Mouse (Mus musculus): ENCODE measurements around the gene Ago3.

Ago3 gene

DNA sequence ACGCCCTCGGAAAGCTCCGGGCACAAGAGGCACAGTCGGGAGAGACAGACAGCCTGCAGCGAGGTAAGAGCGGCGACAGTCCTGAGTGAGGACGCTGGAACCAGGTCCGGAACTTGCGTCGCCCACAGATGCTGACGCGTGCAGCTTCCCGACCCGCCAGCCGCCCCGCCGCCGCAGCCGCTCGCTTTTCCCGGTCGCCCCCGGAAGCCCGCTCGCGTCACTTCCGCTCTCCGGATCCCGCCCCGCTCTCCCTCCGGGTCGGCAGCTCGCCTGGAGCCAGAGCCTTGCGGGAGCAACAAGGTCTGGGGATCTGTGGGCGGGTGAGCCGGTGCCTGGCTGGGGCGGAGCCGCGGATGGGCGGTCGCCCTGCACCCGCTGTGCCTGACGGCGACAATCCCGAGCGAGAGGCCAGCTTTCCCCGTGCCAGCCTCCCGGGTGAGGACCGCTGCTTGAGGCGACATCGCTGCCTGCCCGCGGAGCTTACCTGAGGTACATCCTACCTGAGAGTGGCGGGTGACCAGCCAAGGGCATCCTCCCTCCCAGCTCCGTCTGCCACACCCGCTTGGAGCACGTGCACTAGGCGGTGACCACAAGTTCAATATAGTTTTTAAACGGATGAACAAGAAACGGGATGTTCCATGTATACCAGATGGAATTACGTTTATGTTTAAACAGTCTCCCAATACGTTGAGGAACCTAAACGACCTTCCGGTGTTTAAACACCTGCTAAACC, at the start of gene Ago3:
TSS of gene Ago3 (minus strand) at position 210 of the 733 bp plus-strand sequence.
- in situ Hi-C loops (cut with MboI; ENCODE audit: unreplicated experiment in 2 of 2): no loop called here

DNA sequence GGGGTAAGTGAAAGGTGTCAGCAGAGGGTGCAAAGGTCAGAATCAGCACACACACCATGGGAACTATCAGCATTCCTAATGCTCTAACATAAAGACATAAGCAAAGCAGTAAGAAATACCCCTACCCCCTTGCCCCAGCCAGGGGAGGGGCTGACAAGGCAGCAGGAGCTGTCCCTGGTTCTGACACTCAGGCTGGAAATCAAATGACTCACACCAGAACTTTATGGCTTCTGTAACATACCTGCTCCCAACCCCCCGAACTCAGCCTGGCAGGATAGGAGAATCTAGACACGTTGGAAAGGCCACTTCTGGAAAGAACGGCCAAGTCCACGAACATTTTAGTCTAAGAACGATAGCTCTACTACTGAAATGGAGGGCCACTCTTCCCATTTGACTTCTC, 43.7 kb upstream of the Ago3 start:
- in situ Hi-C loops (cut with MboI; ENCODE audit: unreplicated experiment in 2 of 2): no loop called here

DNA sequence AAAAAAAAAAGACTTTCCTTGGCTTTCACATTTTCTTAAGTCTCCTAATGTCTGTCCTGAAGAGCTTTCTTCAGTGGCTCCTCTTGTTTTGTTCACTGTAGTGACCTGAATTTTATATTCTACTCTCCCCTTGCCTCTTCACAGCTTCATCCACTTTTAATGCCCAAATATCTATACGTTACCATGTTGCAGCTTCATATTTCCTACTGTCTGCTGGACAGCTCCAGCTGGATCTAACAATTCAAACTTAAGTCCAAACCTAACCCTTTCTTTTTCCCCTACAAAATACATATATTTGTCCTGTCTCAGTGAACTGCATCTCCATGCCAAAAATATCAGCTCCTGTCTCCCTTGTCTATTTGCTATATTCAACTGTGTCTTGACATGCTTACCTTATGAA, 40.0 kb upstream of the Ago3 start:
- in situ Hi-C loops (cut with MboI; ENCODE audit: unreplicated experiment in 2 of 2): loop anchor here in 1 of 2 experiments (5.0 kb wide), 1 partner anchor 68 kb away; no protein-coding TSS in a partner anchor

DNA sequence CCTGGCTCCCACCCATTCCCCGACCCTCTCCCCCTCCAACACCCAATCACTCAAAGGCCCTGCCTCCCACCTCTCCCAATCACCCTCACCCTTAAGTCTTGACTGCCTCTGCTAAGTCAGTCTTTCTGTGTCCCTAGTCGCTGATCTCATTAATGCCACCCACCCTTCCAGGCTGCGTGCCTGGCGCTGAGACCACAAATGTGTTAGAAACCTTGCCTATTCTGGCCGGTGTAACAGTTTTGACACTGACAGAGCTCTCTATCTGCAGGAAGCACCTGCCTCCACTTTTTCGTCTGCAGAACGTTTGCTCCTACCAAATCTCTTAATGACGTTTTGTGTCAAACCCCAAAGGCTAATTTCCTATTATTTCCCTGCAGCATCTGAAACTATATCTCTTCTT, 39.6 kb upstream of the Ago3 start:
- in situ Hi-C loops (cut with MboI; ENCODE audit: unreplicated experiment in 2 of 2): loop anchor here in 1 of 2 experiments (5.0 kb wide), 1 partner anchor 68 kb away; no protein-coding TSS in a partner anchor

DNA sequence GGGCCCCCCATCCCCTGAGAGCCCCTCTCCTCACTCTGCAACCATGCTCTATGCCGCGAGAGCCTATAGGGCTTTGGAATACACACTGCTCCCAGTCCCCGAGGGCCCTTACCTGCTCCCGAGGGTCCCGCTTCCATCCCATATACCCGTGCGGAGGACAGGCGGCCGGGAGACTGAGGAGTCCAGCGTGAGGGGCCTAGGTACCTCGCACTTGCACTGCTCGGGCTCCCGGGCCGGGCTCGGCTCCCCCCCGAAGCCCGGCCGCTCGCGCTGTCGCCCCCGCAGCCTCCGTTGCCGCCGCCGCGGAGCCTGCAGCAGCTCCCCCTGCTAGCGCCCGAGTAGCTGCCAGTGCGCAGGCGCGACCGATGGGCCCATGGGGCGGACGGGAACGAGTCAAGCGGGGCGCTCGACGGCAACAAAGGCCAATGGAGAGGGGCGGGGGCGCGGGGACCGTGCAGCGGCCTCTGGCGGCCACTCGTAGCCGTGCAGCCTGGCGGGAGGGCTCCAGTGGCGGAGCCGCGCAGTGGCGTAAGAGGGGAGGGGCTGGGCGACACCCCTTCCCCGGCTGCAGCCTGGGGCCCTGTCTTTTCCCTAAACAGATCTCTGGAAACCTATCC, 39.0 kb upstream of the Ago3 start, which contains the start of gene Ago1:
TSS of gene Ago1 (minus strand) at position 299 of the 617 bp plus-strand sequence.
- in situ Hi-C loops (cut with MboI; ENCODE audit: unreplicated experiment in 2 of 2): loop anchor here in 1 of 2 experiments (5.0 kb wide), 1 partner anchor 69 kb away; no protein-coding TSS in a partner anchor

DNA sequence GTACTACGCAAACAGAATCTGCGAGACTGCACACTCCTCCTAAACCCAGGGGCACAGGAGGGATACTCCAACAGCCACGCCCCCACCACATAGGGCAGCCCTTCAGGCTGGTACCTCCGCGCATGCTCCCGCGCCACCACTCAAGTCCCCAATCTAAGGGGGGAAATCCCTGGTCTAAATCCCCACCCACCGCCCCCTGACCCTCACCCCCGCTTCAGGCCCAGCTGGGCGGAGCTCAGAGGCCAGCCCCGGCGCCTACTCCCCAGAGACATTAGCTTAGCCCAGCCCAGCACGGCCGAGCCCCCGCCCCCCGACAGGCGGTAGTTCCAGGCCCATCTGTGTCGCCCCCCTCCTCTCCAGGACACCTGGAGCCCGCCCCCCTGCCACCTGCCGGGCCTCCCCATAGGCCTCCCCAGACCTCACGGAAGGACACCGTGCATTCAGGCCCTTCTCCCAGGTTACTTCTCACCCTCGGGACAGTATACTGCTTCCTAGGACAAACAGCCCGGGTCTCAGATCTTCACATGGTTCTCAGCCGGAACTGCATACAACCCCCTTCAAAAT, 38.4 kb upstream of the Ago3 start:
- in situ Hi-C loops (cut with MboI; ENCODE audit: unreplicated experiment in 2 of 2): loop anchor here in 1 of 2 experiments (5.0 kb wide), 1 partner anchor 69 kb away; no protein-coding TSS in a partner anchor

DNA sequence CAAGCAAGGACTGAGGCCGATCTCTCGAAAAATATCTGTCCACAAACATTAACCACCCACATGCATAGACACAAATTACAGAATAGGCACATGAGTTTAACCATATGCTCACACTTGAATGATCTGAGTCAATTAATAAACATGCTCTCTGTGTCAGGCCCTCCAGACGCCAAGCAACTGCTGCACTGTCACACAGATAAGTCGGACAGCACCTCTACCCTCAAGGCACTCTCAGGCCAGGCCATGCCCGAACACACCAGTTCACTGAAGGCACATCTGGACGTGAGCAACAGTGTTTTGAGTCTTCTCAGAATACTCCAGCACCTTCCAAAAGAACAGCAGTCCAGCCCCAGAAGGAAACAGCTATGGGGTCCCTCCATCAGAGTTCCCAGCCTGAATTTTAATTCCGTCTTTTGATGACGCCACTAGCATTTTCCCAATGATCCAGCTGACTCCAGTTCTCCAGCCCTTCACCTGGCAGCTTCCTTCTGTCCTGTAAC, 36.9 kb upstream of the Ago3 start:
- in situ Hi-C loops (cut with MboI; ENCODE audit: unreplicated experiment in 2 of 2): loop anchor here in 1 of 2 experiments (5.0 kb wide), 1 partner anchor 71 kb away; no protein-coding TSS in a partner anchor

DNA sequence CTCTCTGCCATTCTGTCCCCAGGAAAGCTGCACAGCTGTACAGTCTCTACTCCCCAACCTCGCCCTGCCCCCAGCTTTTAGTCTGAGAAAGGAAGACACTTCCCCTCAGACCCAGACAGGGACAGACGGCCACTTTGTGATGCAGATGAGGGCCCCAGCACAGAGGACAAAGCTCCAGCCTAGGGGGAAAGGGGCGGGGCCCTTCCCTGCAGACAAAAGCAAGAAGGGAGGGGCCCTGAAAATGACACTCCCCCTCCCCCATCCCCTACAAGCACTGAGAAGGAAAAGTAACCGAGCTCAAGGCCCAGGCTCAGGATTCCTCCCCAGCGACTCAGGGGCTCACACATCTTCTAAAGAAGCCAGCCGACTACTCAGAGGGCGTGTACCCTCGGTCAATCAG, 36.5 kb upstream of the Ago3 start:
- in situ Hi-C loops (cut with MboI; ENCODE audit: unreplicated experiment in 2 of 2): loop anchor here in 1 of 2 experiments (5.0 kb wide), 1 partner anchor 71 kb away; no protein-coding TSS in a partner anchor

DNA sequence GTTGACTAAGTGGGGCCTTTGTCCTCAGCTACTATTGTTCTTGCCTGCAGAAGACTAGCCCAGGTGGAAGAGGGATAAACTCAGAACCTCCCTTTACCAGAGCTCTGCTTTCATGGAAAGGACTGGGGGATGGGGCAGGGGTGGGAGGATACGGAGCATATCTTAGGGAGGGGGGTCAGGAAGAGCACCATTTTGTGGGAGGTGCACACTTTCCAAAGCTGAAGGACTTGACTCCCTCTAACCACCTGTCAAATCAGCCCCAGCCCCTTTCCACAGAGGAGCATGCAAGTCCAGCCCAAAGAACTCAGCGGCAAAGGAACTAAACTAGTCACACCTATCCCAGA, 35.5 kb upstream of the Ago3 start:
- in situ Hi-C loops (cut with MboI; ENCODE audit: unreplicated experiment in 2 of 2): loop anchor here in 1 of 2 experiments (5.0 kb wide), 1 partner anchor 72 kb away; no protein-coding TSS in a partner anchor

DNA sequence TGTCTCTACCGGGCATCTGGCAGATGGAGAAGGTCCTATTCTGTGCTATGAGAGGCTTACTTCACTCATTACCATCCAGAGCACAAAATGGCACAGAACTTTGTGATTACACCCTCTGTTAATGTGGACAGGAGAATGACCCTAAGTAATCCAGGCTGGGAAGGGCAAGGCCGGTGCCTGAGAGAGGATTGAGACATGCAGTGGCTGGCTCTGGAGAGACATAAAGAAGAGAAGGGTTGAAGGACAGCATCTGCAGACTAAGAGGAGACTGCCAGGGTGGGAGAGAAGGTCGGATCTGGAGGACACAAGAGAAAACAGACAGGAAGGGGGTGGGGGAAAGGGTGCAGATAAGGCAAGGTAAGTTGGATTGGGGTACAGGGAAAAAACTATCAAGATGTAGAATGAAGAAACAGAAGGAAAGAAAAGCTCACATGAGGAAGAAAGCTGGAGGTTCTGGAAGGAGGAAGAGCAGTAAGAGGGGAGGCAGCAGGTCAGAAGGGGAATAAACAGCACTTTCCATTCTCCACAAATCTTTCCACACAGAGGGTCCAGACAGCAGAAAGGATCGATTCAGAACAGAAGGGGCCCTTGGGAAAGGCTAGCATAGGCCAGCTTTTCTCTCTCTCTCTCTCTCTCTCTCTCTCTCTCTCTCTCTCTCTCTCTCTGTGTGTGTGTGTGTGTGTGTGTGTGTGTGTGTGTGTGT, 35.0 kb upstream of the Ago3 start:
- in situ Hi-C loops (cut with MboI; ENCODE audit: unreplicated experiment in 2 of 2): no loop called here

DNA sequence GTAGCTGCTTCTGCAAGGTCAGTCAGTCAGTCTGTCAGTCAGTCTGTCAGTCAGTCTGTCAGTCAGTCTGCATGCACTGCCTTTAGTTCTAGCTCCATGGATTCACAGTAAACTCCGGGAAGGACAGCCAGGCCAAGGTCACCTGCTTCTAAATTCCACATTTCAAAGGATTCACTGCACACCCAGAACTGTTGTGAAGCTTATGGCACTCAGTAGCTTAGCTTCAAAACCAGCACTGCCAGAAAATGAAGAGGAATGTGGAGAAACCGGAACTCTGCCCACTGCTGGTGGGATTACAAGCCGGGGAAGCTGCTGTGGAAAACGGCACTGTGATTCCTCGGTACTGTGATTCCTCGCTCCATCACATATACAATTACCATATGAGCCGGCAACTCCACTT, 26.1 kb upstream of the Ago3 start:
- in situ Hi-C loops (cut with MboI; ENCODE audit: unreplicated experiment in 2 of 2): no loop called here

DNA sequence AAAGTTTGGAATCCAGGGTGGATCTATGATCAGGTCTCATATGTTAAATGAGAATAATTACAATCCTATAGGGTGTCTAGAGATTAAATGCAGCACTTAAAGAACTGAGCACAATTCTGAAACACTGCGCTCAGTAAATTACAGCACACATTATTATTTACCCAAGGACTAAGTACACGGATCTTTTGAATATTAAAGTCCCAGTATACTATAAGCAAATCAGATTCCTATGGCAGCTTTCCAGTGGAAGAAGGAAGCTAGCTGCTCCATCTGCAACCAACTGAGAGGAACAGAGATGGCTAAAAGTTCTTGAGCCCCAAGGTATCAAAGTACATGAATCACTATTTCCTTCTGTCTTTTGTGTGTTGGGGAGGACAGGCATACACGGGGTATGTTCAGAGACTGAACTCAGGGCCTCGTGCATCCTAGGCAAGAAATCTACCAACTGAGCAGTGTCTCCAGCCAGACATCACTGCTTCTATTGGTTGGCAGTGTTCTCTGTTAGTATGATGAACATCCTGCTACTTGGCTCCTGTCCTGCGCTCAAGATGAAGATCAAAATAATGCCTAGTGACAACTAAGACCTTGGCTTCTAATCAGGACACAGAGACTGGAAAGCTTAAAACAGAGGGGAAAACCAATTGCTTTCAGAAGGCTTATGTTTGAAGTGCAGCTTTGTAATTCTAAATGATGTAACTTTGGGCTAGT, 25.3 kb upstream of the Ago3 start:
- in situ Hi-C loops (cut with MboI; ENCODE audit: unreplicated experiment in 2 of 2): no loop called here

DNA sequence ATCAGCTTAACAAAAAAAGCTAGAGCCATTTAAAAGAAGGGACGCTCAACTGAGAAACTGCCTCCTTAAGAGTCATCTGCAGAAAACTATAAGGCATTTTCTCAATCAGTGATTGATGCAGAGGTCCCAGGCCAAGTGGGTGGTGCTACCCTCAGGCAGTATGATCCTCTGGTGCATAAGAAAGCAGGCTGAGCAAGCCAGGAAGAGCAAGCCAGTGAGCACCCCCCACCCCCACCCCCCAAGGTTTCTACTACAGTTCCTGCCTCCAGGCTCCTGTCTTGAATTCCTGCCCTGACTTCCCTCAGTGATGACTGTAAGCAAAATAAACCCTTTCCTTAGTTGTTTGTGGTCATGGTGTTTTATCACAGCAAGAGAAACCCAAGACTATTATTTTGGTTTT, 20.9 kb upstream of the Ago3 start:
- in situ Hi-C loops (cut with MboI; ENCODE audit: unreplicated experiment in 2 of 2): no loop called here

DNA sequence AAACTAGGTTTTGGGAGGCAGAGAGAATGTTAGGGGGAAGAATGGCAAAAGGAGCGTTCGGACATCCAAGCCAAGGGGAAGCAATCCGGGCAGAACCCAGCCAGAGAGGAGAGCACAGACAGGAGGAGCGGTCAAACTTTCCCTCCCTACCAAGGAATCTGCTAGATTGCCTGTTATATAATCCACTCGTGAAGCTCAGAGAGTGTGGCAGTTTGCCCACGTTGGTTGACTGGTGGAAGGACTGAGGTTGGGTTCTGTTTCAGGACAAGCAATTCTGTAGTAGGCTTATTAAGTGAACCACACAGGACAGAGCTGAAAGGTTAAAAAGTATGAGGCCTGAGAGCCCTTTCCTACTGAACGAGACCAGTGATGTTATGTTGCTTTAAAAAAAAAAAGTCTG, 17.8 kb upstream of the Ago3 start:
- in situ Hi-C loops (cut with MboI; ENCODE audit: unreplicated experiment in 2 of 2): no loop called here

DNA sequence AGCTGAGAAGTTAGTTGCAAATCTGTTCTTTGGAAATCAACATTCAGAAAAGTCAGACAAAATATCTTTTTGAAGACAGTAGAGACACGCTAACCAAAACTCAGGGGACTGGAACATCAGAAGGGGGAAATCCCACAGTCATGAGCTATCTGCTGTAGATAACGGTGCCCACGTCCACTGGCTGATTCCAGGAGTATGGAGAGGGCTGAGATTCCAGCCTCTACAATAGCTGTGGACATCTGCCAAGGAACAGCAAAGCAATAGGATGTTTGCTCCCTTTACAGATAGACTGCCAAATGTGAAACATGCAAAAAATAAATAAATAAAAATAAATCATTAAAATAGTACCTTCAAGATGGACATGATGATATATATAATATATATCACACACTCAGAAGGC, 15.2 kb upstream of the Ago3 start:
- in situ Hi-C loops (cut with MboI; ENCODE audit: unreplicated experiment in 2 of 2): no loop called here

DNA sequence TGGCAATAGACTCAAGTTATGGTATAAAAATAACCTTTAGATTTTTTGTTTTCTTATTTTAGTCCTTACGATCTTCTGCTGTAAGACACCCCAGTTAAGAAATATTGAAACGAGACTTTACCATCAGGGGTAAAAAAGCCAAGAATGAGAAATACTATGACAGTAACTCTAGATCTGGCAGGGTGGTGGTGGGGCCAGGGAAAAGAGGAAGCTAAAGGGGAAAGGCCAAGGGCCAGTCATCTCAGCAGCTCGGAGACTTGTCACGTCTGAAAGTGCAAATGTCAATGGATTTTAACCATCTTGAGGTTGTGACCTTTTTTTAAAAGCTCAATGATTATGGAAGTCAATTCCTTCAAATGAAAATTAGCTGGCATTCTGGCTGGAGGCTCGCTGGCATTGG, 8.9 kb upstream of the Ago3 start:
- in situ Hi-C loops (cut with MboI; ENCODE audit: unreplicated experiment in 2 of 2): no loop called here

DNA sequence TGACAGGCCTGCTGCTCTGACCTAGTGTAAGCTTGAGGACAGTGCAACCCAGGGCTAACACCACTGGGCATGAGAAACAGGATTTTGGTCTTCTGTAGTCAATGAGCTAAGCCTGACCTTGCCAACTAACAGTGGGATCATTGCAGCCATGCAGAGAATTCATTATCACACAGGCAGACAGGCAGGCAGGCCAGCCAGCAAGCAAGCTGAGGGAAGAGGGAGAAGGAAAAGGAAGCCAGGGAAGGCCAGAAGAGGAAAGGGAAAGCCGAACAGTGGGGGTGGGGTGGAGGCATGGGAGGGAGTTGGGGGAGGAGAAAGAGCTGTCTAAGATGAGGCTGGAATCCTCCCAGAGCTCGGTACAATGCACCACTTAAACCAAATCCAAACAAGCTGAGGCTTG, 6.9 kb upstream of the Ago3 start:
- in situ Hi-C loops (cut with MboI; ENCODE audit: unreplicated experiment in 2 of 2): no loop called here

DNA sequence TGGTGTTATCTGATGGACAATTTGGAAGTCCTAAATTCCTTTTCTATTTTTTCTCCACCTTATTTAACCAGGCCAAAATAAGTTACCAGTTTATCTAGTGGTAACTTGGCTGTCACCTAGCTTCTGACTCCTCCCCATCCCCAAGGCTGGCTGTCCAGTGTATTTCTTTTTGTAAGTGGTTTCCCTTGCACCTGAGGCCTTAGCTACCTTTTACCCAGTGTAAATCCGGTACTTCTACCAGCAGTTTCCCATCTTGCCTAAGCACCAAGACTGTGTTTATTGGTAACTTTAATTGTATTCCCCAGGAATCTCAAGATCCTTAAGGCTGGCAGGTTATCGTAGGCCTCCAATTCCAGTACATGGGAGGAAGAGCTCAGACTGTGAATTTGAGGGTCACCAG, 4.7 kb upstream of the Ago3 start:
- in situ Hi-C loops (cut with MboI; ENCODE audit: unreplicated experiment in 2 of 2): no loop called here

DNA sequence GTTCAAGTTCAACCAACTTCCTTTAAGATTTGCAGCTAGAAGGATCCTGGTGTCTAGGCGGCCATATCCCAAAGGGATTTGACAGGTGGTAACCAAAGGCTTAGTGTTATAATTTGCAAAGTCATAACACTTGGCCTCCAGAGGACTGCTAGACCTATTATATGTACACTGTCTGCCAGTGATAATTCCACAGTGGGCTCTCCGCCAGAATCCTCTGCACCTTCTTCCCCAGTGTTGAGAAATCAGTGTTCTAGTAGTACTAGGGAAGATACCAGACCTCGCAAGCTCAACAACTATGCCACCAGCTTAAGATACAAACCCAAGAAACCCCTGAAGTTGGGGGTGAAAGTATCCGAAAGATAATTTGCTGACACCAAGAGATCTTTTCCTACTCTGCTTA, 3.8 kb upstream of the Ago3 start:
- in situ Hi-C loops (cut with MboI; ENCODE audit: unreplicated experiment in 2 of 2): no loop called here

DNA sequence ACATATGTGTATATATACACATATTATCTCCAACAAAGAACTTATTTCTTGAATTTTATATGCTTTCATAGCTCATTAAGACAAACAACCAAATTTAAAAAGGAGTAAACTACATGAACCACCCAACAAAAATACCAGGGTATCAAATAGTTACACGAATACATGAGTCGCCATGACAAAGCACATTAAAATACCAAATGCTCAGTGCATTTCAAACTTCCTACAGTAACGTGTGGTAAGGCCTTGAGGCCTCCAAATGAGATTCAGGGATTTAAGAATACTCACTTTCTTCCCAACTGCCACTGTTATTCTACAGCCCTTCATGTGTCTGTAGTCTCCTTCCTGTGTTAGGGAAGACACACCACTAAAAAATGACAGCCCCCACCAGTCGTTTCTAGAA, 2.4 kb upstream of the Ago3 start:
- in situ Hi-C loops (cut with MboI; ENCODE audit: unreplicated experiment in 2 of 2): no loop called here

Data from v-Abl transformed pro-B cells (cell line).